Mouse (Mus musculus): ENCODE measurements at regions not wholly inside any gene's neighbourhood (a gene's known extent, or its start where the extent isn't known, plus 50 kb on each side); places are given as distances from the start of the nearest gene placed in this dataset.

- TF ChIP-seq POLR2A (IDR thresholded peaks at IDR 0.05; ENCODE audit: control insufficient read depth, extremely low read depth, insufficient read depth, low read length, poor library complexity): no peak
- TF ChIP-seq CTCF (IDR thresholded peaks at IDR 0.05; ENCODE audit: borderline replicate concordance, control insufficient read depth, extremely low read depth, insufficient read depth, low read length, poor library complexity): no peak
Measured at GRCm38 (mm10) chr8:103173803-103174429, 388.5 kb upstream of the Cdh11 start.

Data from thymus, adult 2 months (tissue).